Mouse (Mus musculus) layer of hippocampus, postnatal 36 days (tissue): ENCODE data around the gene Hoxd4. TPM values are rescaled to one million over a fixed set of nuclear protein-coding genes. Genes with fewer than 3 reads are reported as not detected.

Experiments
- microRNA-seq, 2 experiments: library from miRNA; unstranded; fragments of <30 nt; microRNA quantifications; one replicate each; pipeline ENCODE4 v1.2.0; 2021
- total RNA-seq, 2 experiments: library from RNA; stranded (reverse); gene quantifications; 2 replicates each; pipeline ENCODE4 v1.2.3; 2021

Hoxd4 gene
- total RNA-seq, 2 experiments from 2014 or later: not detected

Small RNA genes within 50 kb of the gene (microRNA-seq; reads per million reads assigned to microRNA genes)
- gene Gm44463 (0 reads per million in 2 experiments), gene Mir10b (16.4 to 40.0 reads per million in 2 experiments)

Other genes with a start within 250 kb of the Hoxd4 start
- gene Lnpk, start 132.5 kb upstream of the Hoxd4 start, total RNA-seq: 10 to 100 TPM; 56.3 to 67.8 TPM
- not detected for gene Evx2, start 52.4 kb upstream of the Hoxd4 start, total RNA-seq
- gene Hoxd13, start 43.6 kb upstream of the Hoxd4 start, total RNA-seq: not detected
- gene Hoxd12, start 36.9 kb upstream of the Hoxd4 start, total RNA-seq: not detected
- gene Hoxd11, start 32.4 kb upstream of the Hoxd4 start, total RNA-seq: not detected
- gene Hoxd10, start 20.0 kb upstream of the Hoxd4 start, total RNA-seq: not detected
- gene Hoxd9, start 14.2 kb upstream of the Hoxd4 start, total RNA-seq: not detected
- gene Hoxd8, start 7.3 kb upstream of the Hoxd4 start, total RNA-seq: not detected
- not detected for gene Hoxd3, start within 50 bp of the Hoxd4 start, total RNA-seq
- not detected for gene Gm28230, start 14.8 kb downstream of the Hoxd4 start, total RNA-seq
- gene Hoxd1, start 51.1 kb downstream of the Hoxd4 start, total RNA-seq: under 1 TPM in 1 of 2 experiments, not detected in 1; 0.25 TPM
- gene Mtx2, start 113.9 kb downstream of the Hoxd4 start, total RNA-seq: 10 to 100 TPM; 42.2 to 51.1 TPM